Mouse (Mus musculus) kidney, adult 9 months (tissue): ENCODE data around the gene St14.

ENCODE experiments used
- DNase-seq: peaks from one replicate; pipeline ENCODE4 v3.0.0; 2022

Gene St14

DNA sequence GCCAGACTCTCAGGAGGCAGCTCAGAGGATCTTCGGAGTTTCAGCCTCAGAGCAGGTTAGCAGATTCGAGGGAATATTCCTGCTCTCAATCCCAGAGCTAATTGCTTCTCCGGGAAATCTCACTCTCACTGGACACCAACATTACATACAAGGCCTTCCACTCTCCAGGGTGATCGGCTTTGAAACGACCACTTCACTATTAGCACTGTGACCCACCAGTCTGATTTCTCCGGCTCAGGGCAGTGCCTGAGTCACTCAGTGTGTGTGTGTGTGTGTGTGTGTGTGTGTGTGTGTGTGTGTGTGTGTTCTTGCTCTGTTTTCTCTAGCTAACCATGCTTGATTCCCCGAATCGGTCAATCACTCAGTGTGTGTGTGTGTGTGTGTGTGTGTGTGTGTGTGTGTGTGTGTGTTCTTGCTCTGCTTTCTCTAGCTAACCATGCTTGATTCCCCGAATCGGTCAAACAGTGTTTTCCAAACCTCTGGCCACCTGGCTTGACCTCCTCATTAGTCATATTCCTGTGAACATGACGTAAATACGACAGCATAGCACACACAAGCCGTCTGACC, 9.1 kb downstream of the St14 start:
- no peak for DNase-seq

DNA sequence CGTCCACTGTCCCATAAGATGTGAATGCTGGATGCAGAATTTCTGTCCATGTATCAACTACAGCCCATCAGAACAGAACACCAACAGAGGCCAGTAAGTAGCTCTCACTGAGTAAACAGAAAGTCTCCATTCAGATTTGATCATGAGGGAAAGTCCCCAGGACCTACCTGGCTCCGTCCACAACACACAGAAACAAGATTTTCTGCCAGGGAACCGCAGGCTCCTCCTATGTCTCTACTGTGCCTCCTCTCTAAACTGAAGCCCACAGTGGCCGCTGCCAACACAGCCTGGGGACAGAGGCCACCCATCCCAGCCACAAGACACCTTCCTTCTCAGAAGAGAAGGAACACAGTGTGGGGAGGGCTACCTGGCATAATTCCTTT, 11.1 kb downstream of the St14 start:
- no peak for DNase-seq

- DNase-seq, result no peak
Measured at GRCm38 (mm10) chr9:31119882-31120532, 11.6 kb downstream of the St14 start.

GRCm38 (mm10) chr9:31119405-31119804, 12.2 kb downstream of the St14 start:
- no peak for DNase-seq

DNA sequence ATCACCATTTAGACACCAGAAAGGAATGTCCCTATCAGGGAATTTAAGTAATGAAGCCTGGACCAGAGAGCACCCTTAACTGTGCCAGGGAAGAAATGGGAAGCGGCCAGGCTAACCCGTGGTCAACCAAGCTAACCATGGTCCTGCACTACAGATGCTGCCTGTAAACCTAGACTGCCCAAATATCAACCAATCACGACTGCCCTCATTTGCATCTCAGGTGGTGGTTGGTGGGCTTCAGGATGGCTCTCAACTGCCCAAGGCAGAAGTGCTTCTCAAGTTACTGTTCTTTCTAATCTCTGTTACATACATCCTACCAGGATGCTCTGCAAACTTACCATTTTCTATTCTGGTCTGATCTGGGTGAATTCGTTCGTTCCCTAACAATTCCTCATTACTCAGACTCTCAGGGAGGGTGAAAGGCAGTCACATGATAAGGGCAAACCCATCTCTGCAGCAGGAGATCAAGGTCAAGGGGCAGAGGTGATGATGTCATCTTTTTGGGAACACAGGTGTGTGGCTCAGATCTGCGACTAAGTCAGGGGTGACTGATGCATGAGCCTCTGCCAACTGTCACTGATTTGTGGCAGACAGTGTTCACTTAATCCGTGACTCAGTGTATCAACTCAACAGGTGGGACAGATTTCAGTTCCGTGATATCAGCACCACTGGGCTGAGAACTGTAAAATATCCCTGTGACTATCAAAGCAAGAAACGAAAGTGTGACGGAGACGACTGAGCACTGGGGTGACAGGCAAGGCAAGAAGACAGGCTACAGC, 12.9 kb downstream of the St14 start:
- DNase-seq, result no peak

DNA sequence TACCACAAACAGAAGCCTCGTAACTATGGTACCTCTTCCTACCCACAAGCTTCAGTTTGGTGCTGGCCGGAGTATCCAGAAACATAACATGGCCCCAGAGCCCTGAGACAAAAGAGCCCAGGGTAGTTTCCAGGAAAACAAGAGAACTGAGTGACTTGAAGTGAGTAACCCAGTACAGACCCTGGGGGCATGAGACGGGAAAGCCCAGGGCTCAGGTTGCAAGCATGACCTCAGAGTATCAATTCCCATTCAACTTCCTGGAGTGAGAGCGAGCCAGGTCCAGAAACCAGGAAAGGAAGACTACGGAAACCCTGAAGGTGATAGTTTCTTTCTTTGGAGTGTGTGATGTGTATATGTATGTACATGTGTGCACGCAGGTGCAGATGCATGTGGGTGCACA, 14.2 kb downstream of the St14 start:
- no peak for DNase-seq

DNA sequence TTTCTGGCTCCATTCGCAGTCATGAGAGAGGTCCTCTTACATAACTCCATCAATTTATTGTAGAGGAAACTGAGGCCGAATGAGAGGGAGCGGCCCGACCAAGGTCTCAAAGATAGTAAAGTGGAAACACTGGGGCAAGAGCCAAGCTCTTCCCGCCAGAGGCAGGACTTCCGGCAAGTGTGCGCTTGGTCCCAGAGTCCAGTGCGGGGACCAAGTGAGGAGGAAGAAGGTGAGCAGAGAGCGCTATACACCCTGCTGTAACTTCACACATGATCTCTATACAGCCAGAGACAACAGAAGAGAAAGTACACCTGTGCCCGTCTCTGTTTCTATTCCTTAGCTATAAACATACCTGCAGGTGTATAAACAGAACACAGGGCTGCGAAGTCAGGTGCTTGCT, 14.6 kb downstream of the St14 start:
- no peak for DNase-seq

- DNase-seq, result no peak
Measured at GRCm38 (mm10) chr9:31115586-31115985, 16.1 kb downstream of the St14 start.

DNA sequence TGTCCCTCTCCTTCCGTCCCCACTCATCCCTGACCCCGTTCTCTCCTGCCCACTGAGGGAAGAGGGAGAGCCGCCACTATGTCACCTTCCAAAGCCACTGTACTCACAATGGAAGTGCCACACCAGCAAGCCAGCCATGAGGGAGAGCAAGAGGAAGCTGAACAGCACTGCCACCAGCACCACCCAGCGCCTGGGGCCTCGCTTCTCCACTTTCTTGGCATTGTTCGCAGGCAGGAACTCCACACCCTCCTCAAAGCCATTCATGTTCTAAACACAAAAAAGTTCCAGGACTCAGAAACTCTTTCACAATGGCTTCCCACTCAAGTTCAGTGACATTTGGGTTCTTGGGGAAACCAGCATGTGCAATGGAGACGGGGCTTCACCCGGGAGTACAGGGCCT, 23.2 kb downstream of the St14 start:
- no peak for DNase-seq

- no peak for DNase-seq
Measured at GRCm38 (mm10) chr9:31098118-31098517, 33.5 kb downstream of the St14 start.

DNA sequence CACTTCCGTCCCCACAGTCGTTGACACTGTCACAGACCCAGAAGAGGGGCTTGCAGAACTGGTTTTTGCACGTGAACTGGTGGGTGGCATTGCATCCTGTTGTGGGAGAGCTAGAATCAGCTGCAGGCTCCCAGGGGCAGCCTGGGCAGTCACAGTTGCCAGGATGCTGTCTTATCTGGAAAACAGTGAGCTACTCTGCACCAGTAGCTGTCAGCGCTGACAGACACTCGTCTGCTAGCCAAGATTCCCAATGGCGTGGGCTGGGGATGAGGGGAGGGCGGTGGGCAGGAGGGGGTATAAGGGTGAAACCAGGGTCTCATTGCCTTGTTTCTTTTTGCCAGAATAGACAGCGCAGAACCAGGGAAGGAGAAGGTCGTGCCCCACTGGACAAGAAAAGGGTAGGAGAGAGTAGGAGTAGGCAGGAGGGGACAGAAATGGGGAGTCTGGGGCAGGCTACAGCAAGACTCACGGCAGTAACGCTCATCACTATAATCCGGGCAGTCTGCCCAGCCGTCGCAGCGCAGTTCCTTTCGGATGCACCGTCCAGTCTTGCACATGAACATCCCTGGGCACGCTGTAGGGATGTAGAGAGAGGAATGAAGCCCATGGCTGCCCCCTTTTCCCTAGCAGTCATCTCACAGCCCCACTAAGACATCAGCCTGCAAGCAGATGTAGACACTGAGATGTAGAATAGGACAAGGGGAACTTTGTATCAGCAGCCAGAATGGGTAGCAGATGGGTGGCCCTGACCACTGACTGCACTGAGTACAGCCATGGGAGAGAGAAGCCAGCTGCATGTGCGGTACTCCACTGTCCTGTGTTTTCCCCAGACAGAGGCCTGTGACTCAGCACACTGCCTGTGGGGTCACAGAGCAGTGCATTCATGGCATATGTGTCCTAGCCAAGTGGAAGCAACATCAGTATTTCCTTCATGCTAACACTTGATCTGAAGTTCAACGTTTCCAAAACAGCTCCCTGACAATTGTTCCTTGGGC, 34.3 kb downstream of the St14 start:
- DNase-seq, result no peak

GRCm38 (mm10) chr9:31092833-31093195, 38.8 kb downstream of the St14 start:
- DNase-seq, result no peak

DNA sequence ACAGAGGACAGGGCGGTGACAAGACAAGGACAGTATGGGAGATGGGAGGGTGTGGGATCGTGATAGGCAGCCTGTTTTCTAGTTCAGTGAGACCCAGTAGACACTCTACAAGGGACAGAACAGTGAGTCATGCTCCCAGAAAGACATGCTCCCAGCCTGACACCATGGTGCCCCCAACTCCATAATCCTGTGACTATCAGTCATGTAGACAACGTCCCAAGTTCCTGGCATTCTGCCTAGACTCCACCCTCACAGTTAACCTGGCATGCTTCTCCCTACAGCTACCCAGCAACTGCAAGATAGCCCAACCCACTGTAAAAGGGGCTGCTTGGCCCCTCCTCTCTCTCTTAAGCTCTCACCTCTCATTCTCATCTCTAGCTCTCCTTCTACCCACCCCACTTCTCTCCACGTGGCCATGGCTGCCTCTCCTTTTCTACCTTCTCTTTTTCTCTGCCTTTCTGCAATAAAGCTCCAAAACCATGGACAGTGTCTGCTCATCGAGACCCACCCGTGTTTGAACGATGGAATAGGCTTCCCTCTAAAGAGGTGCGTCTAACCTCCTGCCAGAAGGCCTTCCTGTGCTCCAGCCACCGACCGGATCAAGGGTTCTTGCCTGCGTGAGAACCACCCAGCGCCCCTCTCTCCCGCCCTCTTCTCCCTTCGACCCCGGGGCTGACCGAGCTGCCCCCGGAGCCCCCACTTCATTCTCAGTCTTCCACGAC, 39.4 kb downstream of the St14 start:
- DNase-seq, result no peak

DNA sequence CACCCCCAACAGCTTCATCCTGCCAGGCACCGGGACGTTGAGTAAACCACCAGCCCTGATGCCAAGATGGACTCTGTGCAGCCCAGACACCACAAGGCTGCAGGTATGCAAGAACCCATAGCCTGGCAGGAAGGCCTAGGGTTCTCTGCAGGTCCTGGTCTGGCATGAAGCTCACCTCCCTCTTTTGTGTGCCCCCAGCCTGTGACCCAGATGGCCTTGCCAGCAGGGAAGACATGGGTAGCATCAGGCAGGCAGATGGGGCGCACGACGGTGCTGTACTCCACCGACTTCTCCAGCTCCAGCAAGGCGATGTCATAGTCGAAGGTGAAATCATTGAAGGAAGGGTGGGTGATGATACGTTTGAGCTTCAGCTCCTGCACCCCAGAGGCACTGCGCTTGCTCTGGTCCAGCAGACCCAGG, 40.5 kb downstream of the St14 start:
- no peak for DNase-seq

GRCm38 (mm10) chr9:31090081-31091023, 41.3 kb downstream of the St14 start:
- no peak for DNase-seq

DNA sequence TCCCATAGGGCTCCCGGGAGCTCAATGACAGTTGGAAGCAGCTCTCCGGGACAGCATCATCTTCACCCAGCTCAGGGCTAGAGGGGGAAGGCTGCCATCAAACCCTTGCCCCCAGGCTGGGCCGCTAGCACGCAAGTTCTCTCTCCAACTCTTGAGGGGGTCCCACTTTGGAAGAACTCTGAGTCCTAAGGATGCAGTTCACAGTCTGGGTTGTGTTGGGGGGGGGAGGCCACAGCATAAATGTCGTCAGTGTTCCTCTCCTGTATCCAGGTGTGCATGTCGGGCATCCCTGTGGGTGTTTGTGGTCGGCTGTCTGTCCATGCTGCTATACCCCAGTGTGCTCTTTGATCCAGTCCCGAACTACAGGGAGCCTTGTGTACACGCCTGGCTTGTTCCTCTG, 42.1 kb downstream of the St14 start:
- DNase-seq, result no peak

- no peak for DNase-seq
Measured at GRCm38 (mm10) chr9:31088883-31089282, 42.8 kb downstream of the St14 start.

DNA sequence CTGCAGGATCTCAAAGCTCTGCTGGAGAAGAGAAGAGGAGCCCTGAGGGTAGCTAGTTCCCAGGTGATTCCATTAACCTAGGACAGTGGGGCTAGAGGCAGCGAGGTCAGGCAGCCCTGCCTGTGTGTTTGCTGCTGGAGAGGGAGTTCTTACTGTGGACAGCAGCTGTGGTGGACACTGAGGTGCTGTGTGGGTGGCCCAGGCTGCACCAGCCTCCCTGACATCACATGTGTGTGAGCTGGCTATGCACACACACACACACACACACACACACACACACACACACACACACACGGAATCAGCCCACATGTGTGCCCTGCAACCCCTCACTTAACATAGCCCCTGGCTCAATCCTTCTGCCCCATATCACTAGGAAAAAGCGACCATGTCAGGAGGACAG, 43.5 kb downstream of the St14 start:
- no peak for DNase-seq

DNA sequence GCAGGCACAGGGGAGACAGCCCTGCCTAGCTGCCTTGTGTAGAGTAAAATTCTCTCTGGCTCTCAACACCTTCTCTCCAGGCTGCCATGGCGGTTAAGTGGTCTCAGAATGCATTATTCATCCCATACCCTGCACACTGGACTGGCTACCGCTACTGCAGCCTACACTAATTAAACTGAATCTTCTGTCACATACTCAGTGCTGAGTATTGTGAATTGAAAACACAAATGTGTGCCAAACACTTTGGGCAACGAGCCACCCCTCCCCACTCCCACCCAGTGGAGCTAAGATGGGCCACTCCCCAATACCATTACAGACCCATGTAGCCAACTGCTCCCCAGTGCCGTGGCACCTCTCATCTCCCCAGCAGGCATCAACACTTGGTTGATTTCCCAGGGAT, 44.2 kb downstream of the St14 start:
- no peak for DNase-seq

DNA sequence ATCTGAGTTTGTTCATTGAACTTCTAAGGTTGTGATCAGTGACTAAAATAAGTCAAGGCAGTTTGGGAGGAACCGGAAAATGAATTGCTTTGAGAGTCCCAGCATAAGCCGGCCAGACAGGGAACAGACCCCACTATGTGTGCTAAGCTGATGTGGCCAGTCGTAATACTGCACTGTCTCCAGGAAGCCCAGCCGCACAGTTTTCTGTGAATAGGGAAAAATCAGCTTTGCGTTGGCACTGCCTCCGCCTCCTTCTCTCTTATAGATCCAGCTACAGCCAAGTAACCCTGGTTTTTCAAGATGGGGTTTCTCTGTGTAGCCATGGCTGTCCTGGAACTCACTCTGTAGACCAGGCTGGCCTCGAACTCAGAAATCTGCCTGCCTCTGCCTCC, 44.9 kb downstream of the St14 start:
- no peak for DNase-seq

DNA sequence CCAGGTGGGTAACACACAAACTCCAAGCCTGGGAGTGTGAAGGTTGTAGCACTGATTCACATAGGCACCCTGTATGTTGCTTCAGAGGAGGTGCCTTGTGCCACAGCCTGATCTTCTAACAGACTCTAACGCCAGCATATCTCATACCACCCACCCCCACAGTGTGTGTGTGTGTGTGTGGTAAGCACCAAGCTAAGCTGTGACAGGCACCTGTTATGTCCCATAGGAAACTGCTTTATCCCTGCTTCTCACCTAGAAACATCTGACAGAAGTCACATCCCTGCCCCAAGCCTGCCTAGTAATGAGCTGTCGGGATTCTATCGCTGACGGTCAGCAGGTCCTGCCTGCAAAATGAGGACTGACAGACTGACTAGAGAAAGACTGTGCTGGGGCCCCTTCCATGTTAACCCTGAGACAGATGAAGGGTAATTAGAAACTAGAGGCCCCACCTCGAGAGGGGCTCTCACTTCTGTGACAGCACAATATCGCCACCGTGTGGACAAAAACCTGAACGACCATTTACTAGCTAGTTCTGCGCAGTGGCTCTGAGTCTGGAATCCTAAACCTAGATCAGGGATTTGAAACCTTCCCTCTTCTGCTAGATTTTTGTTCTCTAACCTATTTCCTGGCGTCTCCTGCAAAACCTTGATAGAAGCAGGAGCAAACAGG, 45.4 kb downstream of the St14 start:
- DNase-seq, result peak; percentile 65
